Mouse (Mus musculus): ENCODE measurements around the gene Nat10.

Nat10 gene

GRCm38 (mm10) chr2:103691278-103691677, 69.8 kb downstream of the Nat10 start:
- DNase-seq (ENCODE audit: low read depth, low spot score) = no peak

DNA sequence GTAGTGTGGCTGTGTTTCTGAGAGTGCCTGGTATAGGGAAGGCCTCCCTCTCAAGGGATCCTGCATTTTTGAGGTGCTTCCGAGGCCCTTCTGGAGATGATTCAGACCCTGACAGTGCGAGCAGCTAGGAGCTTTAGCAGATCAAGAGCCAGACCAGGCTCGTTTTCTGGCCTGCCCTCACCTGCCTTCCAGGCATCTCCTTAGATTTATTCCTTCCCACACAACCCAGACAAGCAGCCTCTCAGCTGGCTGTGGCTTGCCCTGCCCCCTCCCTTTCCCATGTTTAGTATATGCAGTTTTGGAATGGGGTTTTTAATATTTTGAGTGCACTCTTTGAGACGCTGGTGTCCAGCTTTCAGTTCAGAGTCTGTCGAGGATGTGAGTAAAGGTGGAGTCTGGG, 70.2 kb downstream of the Nat10 start:
- no peak for DNase-seq (ENCODE audit: low read depth, low spot score)

DNA sequence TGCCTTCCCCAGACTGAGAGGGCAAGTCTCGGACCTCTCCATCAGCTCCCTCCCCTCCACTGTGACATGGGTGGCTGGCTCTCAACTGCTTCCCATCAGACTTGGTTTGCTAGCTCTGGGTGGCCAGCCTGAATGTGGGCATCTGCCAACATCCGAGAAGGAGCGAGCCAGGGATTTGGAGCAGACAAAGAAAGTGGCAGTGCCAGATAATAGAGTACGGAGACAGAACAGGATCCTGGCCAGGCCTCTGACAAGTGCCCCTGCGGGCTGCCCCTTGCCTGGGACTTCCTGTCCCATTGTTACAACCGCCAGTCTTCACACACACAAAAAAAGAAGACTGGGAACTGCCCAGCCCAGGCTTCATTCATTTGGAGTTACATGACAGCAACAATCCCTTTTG, 70.6 kb downstream of the Nat10 start:
- no peak for DNase-seq (ENCODE audit: low read depth, low spot score)

GRCm38 (mm10) chr2:103687888-103688287, 73.2 kb downstream of the Nat10 start:
- no peak for DNase-seq (ENCODE audit: low read depth, low spot score)

- DNase-seq (ENCODE audit: low read depth, low spot score) = no peak
Observed at GRCm38 (mm10) chr2:103687143-103687542, 73.9 kb downstream of the Nat10 start.

- DNase-seq (ENCODE audit: low read depth, low spot score) = no peak
Observed at GRCm38 (mm10) chr2:103685581-103685980, 75.5 kb downstream of the Nat10 start.

- no peak for DNase-seq (ENCODE audit: low read depth, low spot score)
Observed at GRCm38 (mm10) chr2:103684926-103685577, 76.0 kb downstream of the Nat10 start.

DNA sequence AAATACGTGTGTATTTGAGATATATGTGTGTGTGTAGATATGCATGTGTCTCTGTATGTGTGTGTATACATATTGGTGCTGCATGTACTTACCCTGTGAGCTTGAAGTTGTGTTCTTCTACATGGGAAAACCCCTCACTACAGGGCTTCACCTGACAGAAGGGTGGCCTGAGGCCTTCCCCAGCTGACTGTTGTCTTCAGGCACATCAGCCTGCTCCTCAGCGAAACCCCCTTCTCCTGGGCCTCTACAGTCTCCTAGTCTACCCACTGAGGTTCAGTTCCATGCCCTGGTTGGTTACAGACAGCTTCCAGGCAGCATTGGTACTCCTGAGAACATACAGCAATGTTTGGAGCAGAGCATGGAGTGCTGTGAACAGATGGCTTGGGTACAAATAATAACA, 76.6 kb downstream of the Nat10 start:
- DNase-seq (ENCODE audit: low read depth, low spot score) = no peak

DNA sequence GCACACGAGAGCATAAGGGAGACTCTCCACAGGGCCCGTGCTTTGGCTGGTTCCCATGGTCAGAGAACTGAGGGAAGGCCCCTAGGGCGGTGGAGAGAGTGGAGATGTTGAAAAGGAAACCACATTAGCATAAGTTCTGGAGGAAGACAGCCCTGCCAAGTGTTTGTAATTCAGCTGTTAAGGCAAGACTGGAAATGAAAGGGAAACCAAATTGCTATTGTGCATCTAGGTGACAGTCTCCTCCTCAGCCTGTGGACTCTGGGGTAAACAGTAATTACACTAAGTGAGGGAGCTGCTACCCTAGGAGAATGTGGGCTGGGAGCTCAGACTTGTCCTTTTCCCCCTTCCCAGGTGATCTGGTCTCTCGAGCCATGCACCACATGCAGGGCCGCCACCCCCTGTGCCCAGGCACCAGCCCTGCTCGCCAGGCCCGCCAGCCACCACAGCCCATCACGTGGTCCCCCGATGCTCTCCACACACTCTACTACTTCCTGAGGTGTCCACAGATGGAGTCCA, 78.1 kb downstream of the Nat10 start:
- DNase-seq (ENCODE audit: low read depth, low spot score) = no peak

DNA sequence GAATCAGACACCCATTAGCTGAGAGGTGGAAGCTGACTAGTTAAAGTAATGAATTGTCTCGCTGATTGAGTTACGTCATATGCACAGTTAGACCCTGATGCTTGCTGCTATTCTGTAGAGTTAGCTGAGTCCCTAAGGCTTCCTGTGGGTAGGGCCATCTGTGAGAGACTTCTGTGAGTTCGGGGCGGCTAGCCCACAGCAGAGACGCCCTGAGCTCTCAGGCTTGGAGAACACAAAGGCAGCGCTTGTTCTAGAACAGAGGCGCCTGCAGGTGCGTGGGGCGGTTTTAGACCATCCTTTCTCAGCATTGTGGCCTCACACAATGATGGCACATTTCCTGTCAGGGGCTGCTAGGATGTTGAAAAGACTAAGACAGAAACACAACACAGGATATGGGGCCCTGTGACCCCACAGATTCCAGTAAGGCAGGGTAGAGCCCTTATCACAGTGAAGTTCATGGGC, 78.8 kb downstream of the Nat10 start:
- no peak for DNase-seq (ENCODE audit: low read depth, low spot score)

DNA sequence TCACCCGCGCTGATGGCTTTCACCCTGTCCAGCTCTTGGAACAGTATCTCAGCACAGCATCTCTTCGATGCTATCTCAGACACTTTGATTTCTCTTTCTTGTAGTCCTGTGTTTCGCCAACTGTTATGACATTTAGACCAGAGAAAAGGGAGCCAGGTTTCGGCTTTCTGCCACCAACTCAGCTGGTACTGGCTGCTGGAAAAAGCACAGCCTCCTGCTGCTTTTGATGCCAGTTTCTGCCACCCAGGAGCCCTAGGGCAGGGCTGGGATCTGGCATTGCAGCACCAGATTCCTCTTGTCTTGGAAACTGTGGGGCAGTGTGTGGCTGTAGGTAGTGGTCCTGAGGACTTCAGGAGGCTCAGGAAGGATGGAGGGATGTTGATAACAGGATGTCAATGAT, 79.9 kb downstream of the Nat10 start:
- no peak for DNase-seq (ENCODE audit: low read depth, low spot score)

- DNase-seq (ENCODE audit: low read depth, low spot score) = no peak
Observed at GRCm38 (mm10) chr2:103680364-103681110, 80.5 kb downstream of the Nat10 start.

GRCm38 (mm10) chr2:103678433-103678832, 82.6 kb downstream of the Nat10 start:
- DNase-seq (ENCODE audit: low read depth, low spot score) = no peak

- no peak for DNase-seq (ENCODE audit: low read depth, low spot score)
Observed at GRCm38 (mm10) chr2:103677614-103678369, 83.3 kb downstream of the Nat10 start.

- DNase-seq (ENCODE audit: low read depth, low spot score) = no peak
Observed at GRCm38 (mm10) chr2:103676808-103677207, 84.3 kb downstream of the Nat10 start.

- no peak for DNase-seq (ENCODE audit: low read depth, low spot score)
Observed at GRCm38 (mm10) chr2:103675391-103675790, 85.7 kb downstream of the Nat10 start.

- DNase-seq (ENCODE audit: low read depth, low spot score) = no peak
Observed at GRCm38 (mm10) chr2:103673609-103674008, 87.5 kb downstream of the Nat10 start.

- DNase-seq (ENCODE audit: low read depth, low spot score) = no peak
Observed at GRCm38 (mm10) chr2:103672573-103673119, 88.4 kb downstream of the Nat10 start.

All from skeletal muscle tissue, adult 2 months (tissue).